1 mouse cellular context compared by ENCODE assay signal in the genomic region with DNA sequence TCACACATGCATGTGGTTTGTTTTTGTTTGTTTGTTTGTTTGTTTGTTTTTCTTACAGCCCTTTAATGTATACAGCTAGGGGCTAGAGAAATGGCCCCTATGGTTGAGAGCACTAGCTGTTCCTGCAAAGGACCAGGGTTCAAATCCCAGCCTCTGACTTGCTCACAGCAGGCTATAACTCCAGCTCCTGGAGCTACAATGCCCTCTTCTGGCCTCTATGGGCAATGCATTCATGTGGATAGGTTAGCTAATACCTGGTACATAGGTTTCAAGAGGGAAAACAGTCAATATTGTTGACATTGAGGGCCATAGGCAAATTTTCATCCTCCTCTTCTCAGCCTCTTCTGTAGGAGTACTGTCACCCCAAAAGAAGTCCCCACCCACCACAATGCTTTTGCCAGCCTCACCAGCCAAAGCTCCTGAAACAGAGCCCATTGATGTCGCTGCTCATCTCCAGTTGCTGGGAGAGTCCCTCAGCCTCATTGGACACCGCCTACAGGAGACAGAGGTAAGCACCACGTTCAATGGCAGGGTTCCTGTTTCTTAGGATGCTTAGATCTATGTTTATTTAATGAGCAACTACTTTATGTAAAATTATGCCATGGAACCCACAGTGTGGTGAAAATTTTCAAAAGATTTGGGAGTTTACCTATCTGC.
TF ChIP-seq lines count a peak whose summit lies in the region.

No protein-coding gene starts in this region.

TF ChIP-seq in MEL, 35 proteins besides CTCF, POLR2A, EP300 and RAD21 (continued from another document):
- TF ChIP-seq ETS1 (IDR thresholded peaks at IDR 0.05; ENCODE audit: low read depth, low read length) (no peak), CHD2 (IDR thresholded peaks at IDR 0.05; ENCODE audit: low read length) (no peak), USF1 (IDR thresholded peaks at IDR 0.05; ENCODE audit: low read depth, low read length) (no peak)
TF ChIP-seq in MEL: peak in this region for 0.
